Mouse (Mus musculus) neural tube, embryonic 13.5 days (tissue): ENCODE measurements around the gene Acp2. TPM values are rescaled to one million over a fixed set of nuclear protein-coding genes. Genes with fewer than 3 reads are reported as not detected.

Experiments used
- ATAC-seq: fragments of 200-750 bp; cut with Nextera tagmentation; 2 replicates; pipeline ENCODE4 v1.8.0; 2017; ENCODE audit warnings: low read depth, mild to moderate bottlenecking, moderate TSS enrichment, moderate library complexity
- H3K27ac ChIP-seq: fragments of 300-500 bp; sonication (generic); replicated peaks from 2 replicates; pipeline ENCODE4 v1.5.1; 2015; ENCODE audit warnings: moderate library complexity, mild to moderate bottlenecking, inconsistent platforms
- H3K27me3 ChIP-seq: fragments of 300-500 bp; sonication (generic); 2 replicates; pipeline ENCODE4 v1.6.1; 2015; ENCODE audit warnings: mild to moderate bottlenecking, inconsistent platforms
- H3K36me3 ChIP-seq: fragments of 300-500 bp; sonication (generic); 2 replicates; pipeline ENCODE4 v1.6.1; 2015; ENCODE audit warnings: mild to moderate bottlenecking, inconsistent platforms
- H3K4me1 ChIP-seq: fragments of 300-500 bp; sonication (generic); replicated peaks from 2 replicates; pipeline ENCODE4 v1.6.1; 2015; ENCODE audit warnings: inconsistent platforms
- H3K4me2 ChIP-seq: fragments of 300-500 bp; sonication (generic); 2 replicates; pipeline ENCODE4 v1.6.1; 2015; ENCODE audit warnings: inconsistent platforms, mild to moderate bottlenecking, moderate library complexity
- H3K4me3 ChIP-seq: fragments of 300-500 bp; sonication (generic); 2 replicates; pipeline ENCODE4 v1.5.1; 2015; ENCODE audit warnings: mild to moderate bottlenecking, inconsistent platforms
- H3K9ac ChIP-seq: fragments of 300-500 bp; sonication (generic); 2 replicates; pipeline ENCODE4 v1.6.1; 2015; ENCODE audit warnings: moderate library complexity, mild to moderate bottlenecking, inconsistent platforms
- H3K9me3 ChIP-seq: fragments of 300-500 bp; sonication (generic); 2 replicates; pipeline ENCODE4 v1.6.1; 2016; ENCODE audit warnings: inconsistent platforms
- WGBS: fragments of 180-500 bp; shearing (Covaris S2); methylation state at CpG from one replicate; pipeline ENCODE4 v1.1.7; 2015; 5-methylcytosine and 5-hydroxymethylcytosine counted together
- polyA plus RNA-seq: library from polyadenylated mRNA; unstranded; fragments of >200 nt; fragmentation: Nextera tagmentation; extraction: Ambion mirVana; gene quantifications from 2 replicates; pipeline ENCODE4 v1.2.1, GENCODE M21; 2015

The Acp2 gene
- polyA plus RNA-seq, 1 experiment from 2014 or later = 43.3 TPM

DNA sequence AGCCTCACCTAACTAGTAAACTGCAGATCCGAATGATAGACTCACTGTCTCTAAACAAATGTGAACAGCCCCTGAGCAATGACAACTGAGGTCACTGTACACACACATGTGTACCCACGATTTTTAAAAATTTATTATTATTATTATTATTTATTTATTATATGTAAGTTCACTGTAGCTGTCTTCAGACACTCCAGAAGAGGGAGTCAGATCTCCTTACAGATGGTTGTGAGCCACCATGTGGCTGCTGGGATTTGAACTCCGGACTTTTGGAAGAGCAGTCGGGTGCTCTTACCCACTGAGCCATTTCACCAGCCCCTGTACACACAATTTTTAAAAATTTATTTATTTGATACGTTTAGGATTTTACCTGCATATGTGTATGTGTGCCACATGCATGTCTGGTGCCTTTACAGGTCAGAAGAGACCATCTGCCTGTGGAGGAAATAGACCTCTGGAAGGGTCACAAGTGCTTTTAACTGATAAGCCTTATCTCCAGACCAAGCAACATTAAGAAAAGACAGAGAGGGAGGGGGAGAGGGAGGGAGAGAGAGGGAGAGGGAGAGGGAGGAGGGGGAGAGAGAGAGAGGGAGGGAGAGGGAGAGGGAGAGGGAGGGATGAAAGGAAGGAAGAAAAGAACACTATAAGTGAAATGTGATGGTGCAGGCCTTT is 42.0 kb downstream of the Acp2 start:
- no peak for ATAC-seq

DNA sequence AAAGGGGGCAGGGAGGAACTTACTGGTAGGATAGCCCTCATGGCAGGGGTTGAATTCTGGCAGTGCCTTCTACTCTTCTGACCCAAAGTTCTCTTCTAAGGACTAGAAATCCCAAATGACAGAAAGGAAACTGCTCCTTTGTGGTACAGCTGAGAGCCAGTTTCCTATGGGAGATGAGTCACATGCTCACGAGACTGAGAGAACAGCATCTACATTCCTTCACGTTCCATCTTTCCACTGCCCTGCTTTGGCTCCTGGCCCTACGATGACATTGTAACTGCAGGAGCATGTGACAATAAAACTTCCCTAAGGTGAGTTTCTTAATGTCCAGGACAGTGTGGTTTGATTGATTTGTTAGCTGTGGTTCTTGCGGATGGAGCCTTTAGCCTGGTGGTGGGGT is 45.7 kb downstream of the Acp2 start:
- no peak overlapping the region for H3K9ac ChIP-seq
- H3K27ac ChIP-seq = no peak overlapping the region
- 90% methylated on average over 4 of the region's 4 CpGs for WGBS
- no peaks in the 10 kb centered on the region for H3K36me3 ChIP-seq
- no peaks in the 10 kb centered on the region for H3K9me3 ChIP-seq
- no peaks in the 10 kb centered on the region; the same call in 1 of the 2 replicates for H3K4me1 ChIP-seq
- ATAC-seq = no peak
- H3K27me3 ChIP-seq = no peaks in the 10 kb centered on the region; the same call in none of the 2 replicates
- H3K4me2 ChIP-seq = no peak overlapping the region
- H3K4me3 ChIP-seq = no peak overlapping the region

More for the DNA sequence above, 42.0 kb downstream of the Acp2 start:
- Histone ChIP-seq H3K27ac (no peak overlapping the region), H3K4me1 (no peaks in the 10 kb centered on the region; the same call in 1 of the 2 replicates), H3K4me2 (no peak overlapping the region), H3K27me3 (no peaks in the 10 kb centered on the region), H3K4me3 (no peak overlapping the region), H3K9me3 (no peaks in the 10 kb centered on the region), H3K36me3 (no peaks in the 10 kb centered on the region), H3K9ac (no peak overlapping the region)
- 83% methylated on average over 5 of the region's 5 CpGs for WGBS

DNA sequence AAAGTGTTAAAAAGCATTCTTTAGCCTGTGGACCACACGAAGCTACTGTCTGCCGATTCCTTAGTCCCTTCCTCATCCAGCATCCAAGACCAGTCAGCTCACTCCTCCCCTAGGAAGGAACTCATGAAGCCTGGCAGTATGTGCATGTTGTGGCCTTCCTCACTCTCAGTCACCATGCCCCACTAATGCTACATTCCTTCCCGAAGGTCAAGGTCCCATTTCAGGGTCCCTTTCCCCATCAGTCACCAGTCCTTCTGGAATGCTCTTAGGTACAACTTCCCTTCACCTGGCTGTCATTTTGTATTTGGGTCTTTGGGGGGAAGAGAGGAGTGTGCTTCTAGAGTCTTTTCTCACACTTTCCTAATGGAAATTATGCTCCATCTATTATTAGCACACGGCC is 49.3 kb downstream of the Acp2 start:
- peaks cover 31% of the 10 kb centered on the region for H3K27me3 ChIP-seq
- H3K9me3 ChIP-seq = no peaks in the 10 kb centered on the region
- H3K4me3 ChIP-seq = no peak overlapping the region
- H3K36me3 ChIP-seq = no peaks in the 10 kb centered on the region
- H3K4me1 ChIP-seq = peaks cover 28% of the 10 kb centered on the region
- WGBS = 76% methylated on average over 4 of the region's 4 CpGs
- H3K27ac ChIP-seq = no peak overlapping the region
- no peak overlapping the region for H3K9ac ChIP-seq
- ATAC-seq = no peak
- H3K4me2 ChIP-seq = no peak overlapping the region

DNA sequence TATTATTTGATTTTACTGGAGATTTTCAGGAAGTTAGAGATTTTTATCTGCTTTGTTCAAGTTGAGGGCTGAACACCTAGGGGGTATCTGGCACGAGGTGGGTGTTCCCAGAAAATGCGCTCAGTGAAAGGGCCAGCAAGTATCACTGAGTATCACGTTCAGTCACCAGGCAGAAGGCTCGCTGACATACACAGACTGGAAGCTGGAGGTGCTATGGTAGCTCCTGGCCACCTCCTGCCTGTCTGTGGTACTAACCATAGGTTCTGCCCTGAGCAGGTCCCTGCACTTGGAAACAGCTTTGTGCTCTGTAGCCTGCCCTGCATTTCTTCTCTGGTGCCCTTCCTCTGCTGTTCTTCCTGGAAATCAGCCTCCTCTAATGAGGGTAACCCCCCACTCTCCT is 49.8 kb downstream of the Acp2 start:
- Histone ChIP-seq H3K27me3 (peaks cover 36% of the 10 kb centered on the region), H3K4me2 (no peak overlapping the region), H3K9ac (no peak overlapping the region), H3K9me3 (no peaks in the 10 kb centered on the region), H3K4me1 (peaks cover 33% of the 10 kb centered on the region), H3K36me3 (no peaks in the 10 kb centered on the region), H3K27ac (no peak overlapping the region), H3K4me3 (no peak overlapping the region)
- ATAC-seq = no peak
- WGBS = 63% methylated on average over 4 of the region's 4 CpGs

DNA sequence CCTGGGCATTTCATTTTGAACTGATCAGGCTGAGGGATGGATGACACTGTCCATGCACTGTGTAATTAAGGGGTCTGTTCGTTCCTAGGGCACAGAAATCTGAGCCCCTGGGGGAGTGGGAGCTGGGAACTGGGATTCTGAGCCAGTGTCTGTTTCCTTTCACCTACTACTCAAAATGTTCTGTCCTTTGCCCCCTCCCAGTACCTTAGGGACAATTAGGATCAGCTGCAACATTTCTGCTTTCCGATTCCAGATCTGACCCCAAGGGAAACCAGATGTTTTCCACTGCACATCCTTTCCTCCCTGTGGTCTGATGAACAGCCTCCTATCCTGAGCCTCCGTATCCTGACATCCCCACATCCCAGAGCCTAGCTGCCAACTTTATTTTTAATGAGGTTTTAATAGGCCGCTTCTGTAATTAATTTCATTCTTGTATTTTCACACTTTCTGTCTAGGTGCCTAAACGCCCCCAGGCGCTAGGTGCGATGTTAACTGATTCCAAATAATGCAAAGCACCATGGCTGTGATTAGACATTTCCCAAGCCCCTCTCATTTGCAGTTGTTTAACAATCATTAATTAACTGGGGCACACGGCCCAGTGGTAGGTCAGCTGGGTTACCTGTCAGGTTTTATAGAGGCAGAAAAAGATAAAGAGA is 52.2 kb downstream of the Acp2 start:
- Histone ChIP-seq H3K9me3 (no peaks in the 10 kb centered on the region), H3K9ac (no peak overlapping the region), H3K27ac (no peak overlapping the region), H3K4me1 (peaks cover 46% of the 10 kb centered on the region), H3K27me3 (peaks cover 42% of the 10 kb centered on the region), H3K4me3 (no peak overlapping the region), H3K36me3 (no peaks in the 10 kb centered on the region), H3K4me2 (peak overlapping the region; percentile 98)
- 21% methylated on average over 8 of the region's 8 CpGs for WGBS
- ATAC-seq = no peak

DNA sequence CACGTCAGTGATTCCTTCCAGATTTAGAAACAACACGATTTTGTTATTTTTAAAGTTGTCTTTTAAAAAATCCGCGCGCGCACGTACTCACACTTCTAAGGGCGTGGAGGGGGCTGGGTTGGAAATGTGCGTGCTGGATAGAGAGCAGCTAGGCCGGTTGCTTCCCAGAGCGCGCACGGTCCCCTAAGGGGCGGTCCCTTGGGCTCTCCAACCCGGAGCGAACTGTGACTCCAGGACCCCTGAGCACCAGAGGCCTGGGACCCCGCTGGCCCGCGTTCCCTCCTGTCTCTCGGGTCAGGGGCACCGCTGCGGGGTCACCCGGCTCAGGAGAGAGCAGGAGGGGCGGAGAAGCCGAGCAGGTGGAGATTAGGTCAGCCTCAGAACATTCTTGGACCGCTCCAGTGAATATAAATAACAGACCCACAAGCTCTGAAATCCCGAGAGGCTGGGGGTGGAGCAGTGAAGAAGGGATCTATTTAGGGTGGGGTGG is 53.0 kb downstream of the Acp2 start, which contains the start of gene Pacsin3:
Gene Pacsin3 (plus strand): TSS at position 294 of the 490 bp plus-strand sequence.
- Histone ChIP-seq H3K36me3 (no peaks in the 10 kb centered on the region), H3K4me1 (peaks cover 46% of the 10 kb centered on the region), H3K27ac (no peak within 1 kb of the TSS), H3K4me3 (peak within 1 kb of the TSS; percentile 50), H3K9ac (peak within 1 kb of the TSS; percentile 65), H3K4me2 (peak within 1 kb of the TSS; percentile 98), H3K9me3 (no peaks in the 10 kb centered on the region), H3K27me3 (peaks cover 42% of the 10 kb centered on the region)
- ATAC-seq = peak; percentile 9; the same call in 1 of the 2 replicates
- WGBS = under 1% methylated on average over 27 of the region's 27 CpGs

DNA sequence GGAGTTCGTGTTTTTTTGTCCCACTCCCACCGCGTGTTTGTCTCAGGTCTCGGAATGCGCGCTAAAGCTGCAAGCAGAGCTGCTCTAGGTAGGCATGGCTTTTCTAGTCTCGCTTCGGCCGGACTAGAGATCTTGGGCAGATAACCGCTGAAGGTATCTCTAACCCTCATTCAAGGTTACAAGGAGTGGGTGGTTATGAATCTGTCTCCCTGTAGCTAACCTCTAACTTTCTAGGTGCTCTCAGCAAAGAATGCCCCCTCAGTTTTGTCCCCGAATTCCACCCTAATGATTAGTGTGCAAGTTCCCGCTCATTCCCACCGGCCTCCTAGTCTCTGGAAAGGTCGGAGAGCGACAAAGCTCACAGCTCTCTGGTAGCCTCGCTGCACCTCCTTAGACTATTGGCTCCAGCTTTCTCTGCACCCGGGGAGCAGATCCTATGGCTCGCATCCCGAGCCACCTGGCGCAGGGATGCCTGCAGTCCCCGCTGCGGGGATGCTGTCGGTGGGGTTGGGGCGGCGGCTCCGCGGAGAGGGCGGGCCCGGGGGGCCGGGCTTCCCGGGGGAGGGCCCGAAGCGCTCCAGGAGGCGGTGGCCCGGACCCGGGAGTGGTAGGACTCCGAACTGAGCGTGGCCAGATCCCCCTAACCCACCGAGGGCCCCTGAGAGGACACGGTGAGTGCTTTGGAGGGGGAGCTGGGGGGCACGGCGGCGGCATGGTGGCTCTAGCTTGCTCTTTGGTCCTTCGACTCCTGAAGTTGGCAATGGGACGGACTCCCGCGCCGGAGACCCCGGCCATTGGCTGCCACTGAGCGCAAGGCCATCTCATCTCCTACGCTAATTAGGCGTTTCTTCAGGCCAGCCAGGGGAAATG is 53.8 kb downstream of the Acp2 start:
- peak overlapping the region; percentile 33 for H3K27ac ChIP-seq
- peak overlapping the region; percentile 98 for H3K4me2 ChIP-seq
- peak overlapping the region; percentile 50 for H3K4me3 ChIP-seq
- peak; percentile 60; the same call in 1 of the 2 replicates for ATAC-seq
- peak overlapping the region; percentile 65 for H3K9ac ChIP-seq
- no peaks in the 10 kb centered on the region for H3K9me3 ChIP-seq
- peaks cover 46% of the 10 kb centered on the region for H3K4me1 ChIP-seq
- under 1% methylated on average over 52 of the region's 52 CpGs for WGBS
- no peaks in the 10 kb centered on the region for H3K36me3 ChIP-seq
- peaks cover 42% of the 10 kb centered on the region for H3K27me3 ChIP-seq

DNA sequence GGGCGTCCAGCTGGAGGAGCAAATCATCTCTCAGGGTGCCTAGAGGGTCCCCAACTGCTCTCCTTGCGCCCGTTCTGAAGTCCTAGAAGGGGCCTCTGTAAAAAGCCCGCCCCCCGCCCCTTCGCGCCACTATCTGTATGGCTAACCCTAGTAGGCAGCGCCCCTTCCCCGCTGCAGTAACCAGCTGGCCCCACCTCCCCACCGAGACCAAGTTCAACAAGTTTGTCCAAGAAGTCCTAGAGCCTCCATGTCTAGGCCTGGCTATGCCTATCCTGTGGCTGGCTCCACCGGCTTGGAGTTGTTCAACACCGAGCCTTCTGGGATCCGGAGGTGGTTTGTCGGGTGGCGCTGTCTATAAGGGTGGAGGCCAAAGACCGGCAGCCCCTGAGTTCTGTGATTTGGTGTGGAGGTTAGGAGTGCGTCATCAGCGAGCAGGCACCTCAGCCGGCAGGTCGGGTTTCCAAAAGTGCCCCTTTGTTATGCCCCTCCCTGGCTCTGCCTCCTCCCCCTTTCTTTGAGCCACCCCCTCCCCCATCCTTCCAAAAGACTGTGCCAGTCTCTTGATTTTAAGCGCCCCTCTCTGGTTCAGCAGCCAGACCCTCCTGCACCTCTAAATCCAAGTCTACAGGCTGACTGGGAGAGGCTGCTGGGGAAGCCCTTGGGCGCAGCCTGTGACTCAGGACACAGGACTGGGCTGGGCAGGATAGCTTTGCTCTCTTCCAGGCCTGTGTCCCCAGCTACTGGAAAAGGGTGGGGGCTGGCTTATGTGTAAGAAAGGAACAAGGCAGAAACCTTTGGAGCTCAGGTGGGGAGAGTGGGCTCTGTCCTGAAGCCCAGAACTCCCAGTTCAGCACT is 54.7 kb downstream of the Acp2 start:
- Histone ChIP-seq H3K4me1 (peaks cover 46% of the 10 kb centered on the region), H3K4me3 (peak overlapping the region; percentile 50), H3K9me3 (no peaks in the 10 kb centered on the region), H3K27ac (peak overlapping the region; percentile 33), H3K9ac (peak overlapping the region; percentile 65), H3K4me2 (peak overlapping the region; percentile 98), H3K36me3 (no peaks in the 10 kb centered on the region), H3K27me3 (peaks cover 42% of the 10 kb centered on the region)
- 2% methylated on average over 22 of the region's 22 CpGs for WGBS
- peak; percentile 66 for ATAC-seq

DNA sequence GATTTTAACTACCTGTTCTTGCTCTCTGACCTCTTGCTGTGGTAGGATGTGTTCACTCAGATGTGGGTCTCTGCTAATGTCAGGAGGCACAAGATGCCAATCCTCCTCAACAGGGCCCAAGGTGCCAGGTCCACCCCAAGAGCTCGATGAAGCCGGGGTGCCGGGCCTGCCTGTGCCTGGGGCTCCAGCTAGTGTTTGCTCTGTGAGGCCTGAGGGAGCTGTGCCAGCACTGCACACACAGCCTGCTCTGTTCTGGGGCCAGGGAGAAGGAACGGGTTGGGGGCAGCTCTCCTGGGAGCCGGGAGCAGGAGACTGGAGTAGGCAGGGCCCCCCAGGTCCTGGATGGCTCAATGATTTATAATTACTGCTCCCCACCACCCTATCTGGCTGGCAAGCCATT is 55.4 kb downstream of the Acp2 start:
- H3K9ac ChIP-seq = peak overlapping the region; percentile 65
- H3K4me3 ChIP-seq = peak overlapping the region; percentile 50
- H3K27ac ChIP-seq = peak overlapping the region; percentile 33; the same call in 1 of the 2 replicates
- ATAC-seq = peak; percentile 41
- peaks cover 42% of the 10 kb centered on the region for H3K27me3 ChIP-seq
- peak overlapping the region; percentile 98 for H3K4me2 ChIP-seq
- 56% methylated on average over 5 of the region's 5 CpGs for WGBS
- H3K9me3 ChIP-seq = no peaks in the 10 kb centered on the region
- no peaks in the 10 kb centered on the region for H3K36me3 ChIP-seq
- H3K4me1 ChIP-seq = peaks cover 46% of the 10 kb centered on the region

DNA sequence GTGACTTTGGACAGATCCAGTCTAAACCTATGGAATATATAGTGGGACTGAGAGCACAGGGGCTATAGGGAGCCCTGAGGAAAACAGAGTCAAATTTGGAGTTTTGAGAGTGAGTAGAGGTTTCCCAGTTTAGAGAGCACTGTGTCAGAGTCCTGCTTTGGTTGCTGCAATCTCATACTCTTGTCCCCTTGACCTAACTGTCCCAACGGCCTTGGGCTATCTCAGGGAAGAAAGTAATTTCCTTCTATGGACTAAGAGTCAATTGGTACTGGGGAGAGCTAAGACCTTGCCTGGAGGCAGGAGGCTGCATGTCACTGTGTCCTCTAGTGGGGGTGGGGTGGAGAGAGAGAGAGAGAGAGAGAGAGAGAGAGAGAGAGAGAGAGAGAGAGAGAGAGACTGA is 56.1 kb downstream of the Acp2 start:
- Histone ChIP-seq H3K4me3 (no peak overlapping the region), H3K27me3 (peaks cover 39% of the 10 kb centered on the region), H3K36me3 (no peaks in the 10 kb centered on the region), H3K4me2 (peak overlapping the region; percentile 98; the same call in 1 of the 2 replicates), H3K9me3 (no peaks in the 10 kb centered on the region), H3K27ac (no peak overlapping the region), H3K4me1 (peaks cover 46% of the 10 kb centered on the region), H3K9ac (no peak overlapping the region)
- no peak for ATAC-seq
- 74% methylated on average over 1 of the region's 1 CpGs for WGBS

DNA sequence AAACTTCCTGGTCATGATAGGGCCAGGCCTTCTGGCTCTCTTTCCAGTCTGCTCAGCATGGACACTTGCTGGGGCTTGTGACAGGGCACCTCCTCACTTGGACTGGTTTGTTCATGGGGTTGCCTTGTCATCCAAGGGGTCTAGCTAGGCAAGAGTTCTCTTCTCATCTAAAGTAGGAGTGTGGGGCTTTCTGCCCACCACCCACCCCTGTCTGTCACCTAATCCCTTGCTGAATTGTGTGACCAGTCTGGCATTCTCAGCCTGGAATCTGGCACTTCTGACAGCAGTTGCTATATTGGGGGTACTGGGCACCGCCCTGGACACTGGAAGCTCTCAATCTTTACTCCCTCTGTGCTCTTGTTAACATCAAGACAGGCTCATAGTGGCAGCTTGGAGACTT is 56.8 kb downstream of the Acp2 start:
- Histone ChIP-seq H3K9ac (no peak overlapping the region), H3K4me3 (no peak overlapping the region), H3K36me3 (no peaks in the 10 kb centered on the region), H3K27ac (no peak overlapping the region), H3K4me2 (no peak overlapping the region), H3K4me1 (peaks cover 49% of the 10 kb centered on the region), H3K27me3 (peaks cover 33% of the 10 kb centered on the region), H3K9me3 (no peaks in the 10 kb centered on the region)
- WGBS = 95% methylated on average over 1 of the region's 1 CpGs
- ATAC-seq = no peak
